ENCODE assay signal across 14 mouse cellular contexts in genomic region chr15:102207351-102207750, GRCm38 (mm10). TPM values are rescaled to one million over a fixed set of nuclear protein-coding genes. Genes with fewer than 3 reads are reported as not detected.
A peak's percentile ranks its signal among the peaks of the same experiment; 100 is the strongest.
DNase-seq lines count a peak whose midpoint lies in the region; ATAC-seq and TF ChIP-seq lines count a peak whose summit lies in the region.
"Had no signal": no experiment of that assay in that cellular context is flagged by ENCODE, and none has a peak within 500 bp of the region (broad histone marks: within the 10 kb centered on the region; RNA-seq: fewer than 3 reads in every experiment).

No protein-coding gene starts in this region.

- ATAC-seq in hindbrain, embryonic 16.5 days, result no peak
- no peak for ATAC-seq in hindbrain, embryonic 11.5 days (ENCODE audit: low FRiP score)
- ATAC-seq in Patski, result peak; percentile 59
- no peak for ATAC-seq in kidney, embryonic 15.5 days (replicated peaks; ENCODE audit: low FRiP score)

- dilution Hi-C loops in CH12.LX (cut with MboI; ENCODE audit: extremely low pct_ligation_motif_present, extremely low pct_unique_long_range_greater_than_20kb, low sequenced_read_pairs), result no loop called here

- H3K27me3 ChIP-seq in hindbrain, embryonic 16.5 days (replicated peaks; ENCODE audit: control insufficient read depth, insufficient read depth, low read length), result no peaks in the 10 kb centered on the region
- no peaks in the 10 kb centered on the region for H3K27me3 ChIP-seq in hindbrain, embryonic 11.5 days (ENCODE audit: control insufficient read depth, insufficient read depth, low read length)
- no peaks in the 10 kb centered on the region for H3K27me3 ChIP-seq in CH12.LX (replicated peaks)
- H3K27me3 ChIP-seq in Patski, result no peaks in the 10 kb centered on the region
- H3K27me3 ChIP-seq in kidney, embryonic 15.5 days, result no peaks in the 10 kb centered on the region
- H3K27me3 ChIP-seq: embryonic facial prominence, embryonic 15.5 days; liver, embryonic 13.5 days; midbrain, embryonic 12.5 days had no signal

- POLR2A ChIA-PET in Patski (lab: Charles Lee), result interaction anchor here (0.9 to 1.1 kb wide), 3 partner anchors 14 to 96 kb away, joined by 4 to 5 read pairs (median 4); no protein-coding TSS in a partner anchor

- H3K9me3 ChIP-seq in hindbrain, embryonic 16.5 days (ENCODE audit: control insufficient read depth, low read length), result no peaks in the 10 kb centered on the region
- H3K9me3 ChIP-seq in hindbrain, embryonic 11.5 days (ENCODE audit: control insufficient read depth, low read length), result no peaks in the 10 kb centered on the region
- no peaks in the 10 kb centered on the region for H3K9me3 ChIP-seq in CH12.LX (replicated peaks; ENCODE audit: low read length)
- H3K9me3 ChIP-seq in kidney, embryonic 15.5 days (replicated peaks), result no peaks in the 10 kb centered on the region
- H3K9me3 ChIP-seq: embryonic facial prominence, embryonic 15.5 days; liver, embryonic 13.5 days; midbrain, embryonic 12.5 days had no signal

- TF ChIP-seq EP300 in CH12.LX (IDR thresholded peaks at IDR 0.05; ENCODE audit: low read length), result no peak

- H3K36me3 ChIP-seq in hindbrain, embryonic 16.5 days (ENCODE audit: control insufficient read depth, insufficient read depth, low read length), result peaks cover 17% of the 10 kb centered on the region
- H3K36me3 ChIP-seq in hindbrain, embryonic 11.5 days (ENCODE audit: control insufficient read depth, insufficient read depth, low read length), result peaks cover 12% of the 10 kb centered on the region
- peaks cover 46 to 63% of the 10 kb centered on the region in 2 experiments for H3K36me3 ChIP-seq in CH12.LX (replicated peaks in 1 of 2; ENCODE audit: control insufficient read depth in 1 of 2, insufficient read depth in 1 of 2, low read length in 1 of 2)
- H3K36me3 ChIP-seq in kidney, embryonic 15.5 days, result peaks cover 72% of the 10 kb centered on the region

- no peak for TF ChIP-seq POLR2A in CH12.LX (IDR thresholded peaks at IDR 0.05; ENCODE audit: low read depth, low read length)

- in situ Hi-C loops in CH12.LX (cut with MboI; ENCODE audit: low pct_ligation_motif_present, low pct_unique_long_range_greater_than_20kb, low sequenced_read_pairs), result no loop called here
- in situ Hi-C loops in Patski (cut with MboI; ENCODE audit: low pct_unique_long_range_greater_than_20kb), result no loop called here

- TF ChIP-seq CTCF in CH12.LX (conservative IDR thresholded peaks at IDR 0.05 in 1 of 2, IDR thresholded peaks at IDR 0.05 in 1 of 2; ENCODE audit: low read depth in 2 of 2, low read length in 2 of 2) (no peak), Patski (IDR thresholded peaks at IDR 0.05) (no peak)

- TF ChIP-seq RAD21 in CH12.LX (IDR thresholded peaks at IDR 0.05; ENCODE audit: low read depth, low read length), result no peak

- H3K4me1 ChIP-seq in hindbrain, embryonic 16.5 days (ENCODE audit: control insufficient read depth, insufficient read depth, low read depth, low read length), result peaks cover 30% of the 10 kb centered on the region
- peaks cover 8% of the 10 kb centered on the region for H3K4me1 ChIP-seq in hindbrain, embryonic 11.5 days (replicated peaks; ENCODE audit: control insufficient read depth, insufficient read depth, low read length)
- H3K4me1 ChIP-seq in CH12.LX (ENCODE audit: control insufficient read depth in 1 of 2, insufficient read depth in 2 of 2), result peaks cover 22 to 65% of the 10 kb centered on the region in 2 experiments
- peaks cover 46% of the 10 kb centered on the region for H3K4me1 ChIP-seq in kidney, embryonic 15.5 days

- no peak for DNase-seq in hindbrain, embryonic 11.5 days (ENCODE audit: low spot score)
- DNase-seq in CH12.LX (ENCODE audit: extremely low read depth), result no peak
- DNase-seq in Patski (ENCODE audit: low read depth, low spot score), result no peak
- DNase-seq in heart, adult 9 months (ENCODE audit: low spot score in 2 of 2), result no peak
- DNase-seq in adrenal gland, postnatal 36 days, result no peak
- DNase-seq: cerebellum, postnatal 25 days; heart, adult 11 months; liver, embryonic 13.5 days; lung, postnatal 36 days; thymus, postnatal 14 days had no signal

- CTCF ChIA-PET in Patski (lab: Charles Lee), result interaction anchor here (0.9 to 11.5 kb wide), 5 partner anchors 15 to 40 kb away, joined by 3 to 59 read pairs (median 3); no protein-coding TSS in a partner anchor

- WGBS in hindbrain, embryonic 16.5 days, result 65% methylated on average over 3 of the region's 3 CpGs
- WGBS in hindbrain, embryonic 11.5 days, result 86% methylated on average over 3 of the region's 3 CpGs
- 55% methylated on average over 3 of the region's 3 CpGs for WGBS in kidney, embryonic 15.5 days

- no peak overlapping the region for H3K4me3 ChIP-seq in hindbrain, embryonic 16.5 days (ENCODE audit: low read length)
- H3K4me3 ChIP-seq in hindbrain, embryonic 11.5 days (ENCODE audit: low read depth, low read length), result no peak overlapping the region
- peak overlapping the region in 1 of 3 experiments; percentile 8 for H3K4me3 ChIP-seq in CH12.LX (replicated peaks in 1 of 3; ENCODE audit: low read depth in 2 of 3, low read length in 2 of 3, poor library complexity in 1 of 3)
- H3K4me3 ChIP-seq in kidney, embryonic 15.5 days (replicated peaks), result no peak overlapping the region
- H3K4me3 ChIP-seq: embryonic facial prominence, embryonic 15.5 days; liver, embryonic 13.5 days; midbrain, embryonic 12.5 days had no signal

- H3K4me2 ChIP-seq in hindbrain, embryonic 16.5 days (ENCODE audit: low read length), result no peak overlapping the region
- no peak overlapping the region for H3K4me2 ChIP-seq in hindbrain, embryonic 11.5 days (replicated peaks; ENCODE audit: low read depth, low read length)
- peak overlapping the region; percentile 60; the same call in 1 of the 2 replicates for H3K4me2 ChIP-seq in CH12.LX (ENCODE audit: insufficient read depth, low read depth, poor library complexity, severe bottlenecking)
- H3K4me2 ChIP-seq in kidney, embryonic 15.5 days, result peak overlapping the region; percentile 28
- H3K4me2 ChIP-seq: embryonic facial prominence, embryonic 15.5 days; liver, embryonic 13.5 days; midbrain, embryonic 12.5 days had no signal

- no peak overlapping the region for H3K27ac ChIP-seq in hindbrain, embryonic 16.5 days (ENCODE audit: low read depth, low read length)
- no peak overlapping the region for H3K27ac ChIP-seq in hindbrain, embryonic 11.5 days (ENCODE audit: low read depth, low read length)
- peak overlapping the region; percentile 53 for H3K27ac ChIP-seq in CH12.LX (ENCODE audit: insufficient read depth, low read depth)
- H3K27ac ChIP-seq in kidney, embryonic 15.5 days, result peak overlapping the region; percentile 71
- H3K27ac ChIP-seq: embryonic facial prominence, embryonic 15.5 days; liver, embryonic 13.5 days; midbrain, embryonic 12.5 days had no signal

- H3K9ac ChIP-seq in hindbrain, embryonic 16.5 days (ENCODE audit: low read depth, low read length), result 0 out of 2 replicates have a peak overlapping the region, but pooled peaks have one; percentile 0
- no peak overlapping the region for H3K9ac ChIP-seq in hindbrain, embryonic 11.5 days (ENCODE audit: low read depth, low read length)
- no peak overlapping the region for H3K9ac ChIP-seq in CH12.LX (ENCODE audit: insufficient read depth, low read depth)
- H3K9ac ChIP-seq in kidney, embryonic 15.5 days, result peak overlapping the region; percentile 9; the same call in 1 of the 2 replicates
- H3K9ac ChIP-seq: embryonic facial prominence, embryonic 15.5 days; liver, embryonic 13.5 days; midbrain, embryonic 12.5 days had no signal

- H3K79me2 ChIP-seq in CH12.LX (replicated peaks; ENCODE audit: control insufficient read depth, extremely low read depth, insufficient read depth, poor library complexity, severe bottlenecking), result 0 out of 2 replicates have a peak, but pooled peaks cover 4% of the 10 kb centered on the region

RNA-seq across cellular contexts. Expression of gene Csad, which starts 2.8 kb away (rescaled TPM):
- polyA plus RNA-seq in hindbrain, embryonic 16.5 days (2015; fragmentation: Nextera tagmentation; extraction: Ambion mirVana), result 35.5 and 43.3 TPM in 2 replicates
- 23.5 and 27.9 TPM in 2 replicates for polyA plus RNA-seq in hindbrain, embryonic 11.5 days (2014; fragmentation: Nextera tagmentation; extraction: Ambion mirVana)
- total RNA-seq in CH12.LX (2012; rRNA removed) (2.8 and 4.7 TPM in 2 replicates), CH12.LX (2014; rRNA removed) (3.6 and 3.7 TPM in 2 replicates)
- polyA plus RNA-seq in CH12.LX (2012; ENCODE audit: insufficient read length, low read depth) (3.8 and 4.2 TPM in 2 replicates), Patski (2021) (79.6 TPM)
- polyA plus RNA-seq in kidney, embryonic 15.5 days (2015; fragmentation: Nextera tagmentation; extraction: Ambion mirVana), result 95.2 and 112 TPM in 2 replicates
- 10 to 100 TPM; 79.0 to 83.7 TPM for total RNA-seq in adrenal gland, postnatal 36 days (2021)

RNA-seq across cellular contexts. Expression of gene Zfp740, which starts 4.3 kb away (rescaled TPM):
- polyA plus RNA-seq in hindbrain, embryonic 16.5 days (2015; fragmentation: Nextera tagmentation; extraction: Ambion mirVana), result 39.6 and 51.0 TPM in 2 replicates
- polyA plus RNA-seq in hindbrain, embryonic 11.5 days (2014; fragmentation: Nextera tagmentation; extraction: Ambion mirVana), result 49.7 and 63.8 TPM in 2 replicates
- total RNA-seq in CH12.LX (2012; rRNA removed), result 30.5 and 32.1 TPM in 2 replicates
- total RNA-seq in CH12.LX (2014; rRNA removed), result 46.1 and 51.9 TPM in 2 replicates
- polyA plus RNA-seq in CH12.LX (2012; ENCODE audit: insufficient read length, low read depth), result 37.4 and 38.7 TPM in 2 replicates
- 96.4 TPM for polyA plus RNA-seq in Patski (2021)
- polyA plus RNA-seq in kidney, embryonic 15.5 days (2015; fragmentation: Nextera tagmentation; extraction: Ambion mirVana), result 72.7 and 77.1 TPM in 2 replicates
- 10 to 100 TPM; 52.6 to 66.7 TPM for total RNA-seq in adrenal gland, postnatal 36 days (2021)

RNA-seq across cellular contexts. Expression of gene Itgb7, which starts 24.4 kb away (rescaled TPM):
- polyA plus RNA-seq in hindbrain, embryonic 16.5 days (2015; fragmentation: Nextera tagmentation; extraction: Ambion mirVana), result 1.1 and 2.0 TPM in 2 replicates
- 1.0 and 1.1 TPM in 2 replicates for polyA plus RNA-seq in hindbrain, embryonic 11.5 days (2014; fragmentation: Nextera tagmentation; extraction: Ambion mirVana)
- total RNA-seq in CH12.LX (2012; rRNA removed), result 10.1 and 17.7 TPM in 2 replicates
- total RNA-seq in CH12.LX (2014; rRNA removed), result 1.8 and 3.7 TPM in 2 replicates
- polyA plus RNA-seq in CH12.LX (2012; ENCODE audit: insufficient read length, low read depth), result 2.8 and 4.2 TPM in 2 replicates
- 0.35 TPM for polyA plus RNA-seq in Patski (2021)
- 1.4 TPM in 2 replicates for polyA plus RNA-seq in kidney, embryonic 15.5 days (2015; fragmentation: Nextera tagmentation; extraction: Ambion mirVana)
- 1 to 10 TPM; 1.5 to 2.9 TPM for total RNA-seq in adrenal gland, postnatal 36 days (2021)

RNA-seq across cellular contexts. Expression of gene Rarg, which starts 50.0 kb away (rescaled TPM):
- polyA plus RNA-seq in hindbrain, embryonic 16.5 days (2015; fragmentation: Nextera tagmentation; extraction: Ambion mirVana), result 5.6 and 7.6 TPM in 2 replicates
- 20.3 and 21.7 TPM in 2 replicates for polyA plus RNA-seq in hindbrain, embryonic 11.5 days (2014; fragmentation: Nextera tagmentation; extraction: Ambion mirVana)
- 0.64 and 0.76 TPM in 2 replicates for total RNA-seq in CH12.LX (2012; rRNA removed)
- 0.17 and 0.32 TPM in 2 replicates for total RNA-seq in CH12.LX (2014; rRNA removed)
- polyA plus RNA-seq in CH12.LX (2012; ENCODE audit: insufficient read length, low read depth), result 0.63 and 0.76 TPM in 2 replicates
- 32.0 TPM for polyA plus RNA-seq in Patski (2021)
- polyA plus RNA-seq in kidney, embryonic 15.5 days (2015; fragmentation: Nextera tagmentation; extraction: Ambion mirVana), result 27.9 and 30.3 TPM in 2 replicates
- 10 to 100 TPM; 21.7 to 30.4 TPM for total RNA-seq in adrenal gland, postnatal 36 days (2021)

RNA-seq across cellular contexts. Expression of gene Soat2, which starts 57.0 kb away (rescaled TPM):
- not detected in 2 replicates for polyA plus RNA-seq in hindbrain, embryonic 16.5 days (2015; fragmentation: Nextera tagmentation; extraction: Ambion mirVana)
- 0.13 and 0.17 TPM in 2 replicates for polyA plus RNA-seq in hindbrain, embryonic 11.5 days (2014; fragmentation: Nextera tagmentation; extraction: Ambion mirVana)
- total RNA-seq in CH12.LX (2012; rRNA removed) (3.7 and 10.4 TPM in 2 replicates), CH12.LX (2014; rRNA removed) (0.09 and 0.28 TPM in 2 replicates)
- polyA plus RNA-seq in CH12.LX (2012; ENCODE audit: insufficient read length, low read depth) (0.56 and 0.65 TPM in 2 replicates), Patski (2021) (0.13 TPM)
- 0.33 and 1.1 TPM in 2 replicates for polyA plus RNA-seq in kidney, embryonic 15.5 days (2015; fragmentation: Nextera tagmentation; extraction: Ambion mirVana)
- under 1 TPM; 0.40 to 0.49 TPM for total RNA-seq in adrenal gland, postnatal 36 days (2021)

Comparison
In these comparisons a context has a peak if more than half of its experiments do, and no peak if none do; other contexts are left out.
1. H3K9ac ChIP-seq: peak in hindbrain, embryonic 16.5 days (single experiment) and kidney, embryonic 15.5 days (single experiment); none in hindbrain, embryonic 11.5 days (single experiment) and CH12.LX (single experiment).
2. H3K27ac ChIP-seq: peak in CH12.LX (single experiment) and kidney, embryonic 15.5 days (single experiment); none in hindbrain, embryonic 16.5 days (single experiment) and hindbrain, embryonic 11.5 days (single experiment).
3. H3K4me2 ChIP-seq: peak in CH12.LX (single experiment) and kidney, embryonic 15.5 days (single experiment); none in hindbrain, embryonic 16.5 days (single experiment) and hindbrain, embryonic 11.5 days (single experiment).